Mouse (Mus musculus) erythroblast, embryonic 14.5 days (primary cell): ENCODE results near the gene Meis1.

Source experiments
- GATA1 ChIP-seq: IDR thresholded peaks from 2 replicates; pipeline ENCODE4 v1.6.1; 2012; ENCODE audit warnings: low read length, inconsistent platforms, mixed read lengths
- TAL1 ChIP-seq: IDR thresholded peaks from 3 replicates; pipeline ENCODE4 v1.6.1; 2012; ENCODE audit warnings: low read length, inconsistent platforms, mixed read lengths

GRCm38 (mm10) chr11:18871170-18872081 lies 147.4 kb downstream of the Meis1 start:
- no peak for TF ChIP-seq TAL1
- no peak for TF ChIP-seq GATA1
